Mouse (Mus musculus) spleen, postnatal 14 days (tissue): ENCODE results near the gene Srrt.

Experiments used
- DNase-seq, 2 experiments: peaks; one replicate each; pipeline ENCODE4 v3.0.0; 2021 to 2022; ENCODE audit warnings: low spot score in 2 of 2

Gene Srrt

DNA sequence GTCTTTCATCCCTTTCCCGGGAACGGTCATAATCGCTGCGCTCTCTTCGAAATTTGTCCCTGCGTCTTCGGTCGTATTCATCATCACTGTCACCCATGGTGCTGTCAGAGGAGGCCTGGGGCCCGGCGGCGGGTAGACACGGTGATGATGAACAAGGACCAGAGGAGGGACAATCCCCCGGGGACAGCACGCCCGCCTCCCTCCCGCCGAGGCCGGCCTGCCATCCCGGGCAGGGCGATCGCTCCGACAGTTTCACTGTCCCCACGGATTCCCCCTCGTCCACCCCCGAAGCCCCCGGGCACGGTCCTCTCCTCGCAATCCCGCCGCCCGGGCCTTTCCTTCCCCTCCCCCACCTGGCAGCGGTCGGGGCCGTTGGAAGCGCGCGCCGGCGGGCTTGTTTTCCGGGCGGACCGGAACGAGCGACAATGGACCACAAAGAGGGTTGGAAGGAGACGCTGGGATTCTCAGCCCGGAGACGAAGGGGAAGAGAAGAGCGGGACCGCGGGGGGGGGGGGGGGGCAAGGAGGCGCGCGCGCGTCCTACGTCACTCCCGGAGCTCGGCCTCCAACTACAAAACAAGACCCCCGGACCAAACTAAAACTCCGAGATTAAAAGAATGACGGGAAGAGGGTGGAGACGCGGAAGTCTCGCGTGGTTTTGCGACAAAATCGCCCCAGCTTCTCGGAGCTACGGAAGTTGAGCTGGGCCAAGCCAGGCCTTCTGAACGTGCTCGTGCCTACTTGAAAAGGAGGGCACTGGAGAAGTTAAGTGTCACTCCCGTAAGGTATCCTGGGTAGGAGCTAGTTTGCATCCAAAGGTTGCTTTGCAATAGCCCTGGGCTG, at the start of gene Srrt:
Gene Srrt (minus strand): TSS at position 604 of the 842 bp plus-strand sequence.
- peak; percentile 73 to 81 for DNase-seq

DNA sequence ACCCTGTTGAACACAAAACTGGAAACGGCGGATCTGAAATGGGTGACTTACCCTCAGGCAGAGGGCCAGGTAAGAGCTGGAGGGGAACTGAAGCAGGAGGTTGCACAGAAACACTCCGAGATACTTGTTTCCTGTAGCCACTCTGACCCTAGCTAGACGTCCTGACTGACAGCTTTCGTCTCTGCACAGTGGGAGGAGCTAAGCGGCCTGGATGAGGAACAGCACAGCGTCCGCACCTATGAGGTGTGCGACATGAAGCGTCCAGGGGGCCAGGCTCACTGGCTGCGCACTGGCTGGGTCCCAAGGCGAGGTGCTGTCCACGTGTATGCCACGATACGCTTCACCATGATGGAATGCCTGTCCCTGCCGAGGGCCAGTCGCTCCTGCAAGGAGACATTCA, 46.6 kb upstream of the Srrt start:
- no peak for DNase-seq

DNA sequence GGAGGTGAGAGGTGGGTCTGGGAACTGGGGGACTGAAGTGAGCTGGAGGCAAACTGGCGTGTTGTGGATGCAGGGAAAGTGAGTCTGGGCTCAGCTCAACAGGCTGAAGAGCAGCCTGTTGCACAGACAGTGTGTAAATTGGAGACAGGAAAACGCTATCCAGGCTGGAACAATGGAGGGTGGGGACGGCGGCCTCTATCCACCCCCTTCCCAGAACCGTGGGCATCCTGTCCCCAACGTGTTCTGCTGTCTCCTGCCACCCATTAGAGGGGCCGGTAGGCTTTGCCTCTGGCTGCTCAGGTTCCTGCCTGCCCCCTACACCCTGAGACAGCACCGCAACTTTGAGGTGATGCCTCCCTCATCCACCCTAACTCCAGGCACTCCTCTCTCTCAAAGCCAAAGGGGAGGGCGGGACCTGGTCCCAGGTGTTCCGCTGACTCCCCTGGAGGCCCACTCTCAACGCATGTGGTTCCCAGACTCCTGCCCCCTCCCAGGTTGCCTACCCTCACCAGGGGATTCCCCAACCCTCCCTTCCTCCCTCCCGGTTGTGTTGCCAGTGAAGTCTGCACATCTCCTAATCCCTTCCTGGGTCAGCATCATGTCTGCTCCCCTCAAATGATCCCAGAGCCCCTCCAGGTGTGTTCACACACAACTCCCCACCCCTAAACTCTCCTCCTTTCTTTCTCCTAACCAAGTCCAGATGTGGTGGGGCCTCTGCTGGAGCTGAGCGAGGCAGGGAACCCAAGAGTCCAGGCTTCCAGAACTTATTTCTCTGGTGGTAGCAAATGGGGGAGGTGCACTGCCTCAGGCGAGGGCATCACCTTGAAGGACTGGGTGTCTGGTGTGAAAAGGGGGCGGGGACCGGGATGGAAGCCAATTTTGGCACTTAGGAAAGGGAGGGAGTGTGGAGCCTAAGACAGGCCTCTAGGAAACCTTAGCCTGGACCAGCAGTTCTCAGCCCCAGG, 44.8 kb upstream of the Srrt start:
- no peak for DNase-seq

DNA sequence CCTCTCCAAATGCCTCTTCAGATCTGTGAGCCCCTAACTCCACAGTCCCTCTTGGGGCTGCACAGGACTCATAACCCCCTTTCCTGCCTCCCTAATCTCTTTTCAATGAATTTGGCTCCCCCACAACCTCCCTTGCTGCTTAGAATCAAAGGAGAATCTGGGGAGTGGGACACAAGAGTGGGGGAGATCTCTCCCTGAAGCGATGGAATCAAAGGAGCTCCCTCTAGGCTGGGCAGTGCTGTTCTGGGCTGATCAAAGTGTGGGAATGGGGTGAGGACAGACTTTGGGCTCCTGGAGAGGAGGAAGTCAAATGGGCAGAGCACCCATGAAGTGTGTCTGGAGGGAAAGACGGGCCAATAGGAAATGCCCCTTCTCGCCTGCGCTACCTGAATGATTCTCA, 43.9 kb upstream of the Srrt start:
- no peak for DNase-seq

DNA sequence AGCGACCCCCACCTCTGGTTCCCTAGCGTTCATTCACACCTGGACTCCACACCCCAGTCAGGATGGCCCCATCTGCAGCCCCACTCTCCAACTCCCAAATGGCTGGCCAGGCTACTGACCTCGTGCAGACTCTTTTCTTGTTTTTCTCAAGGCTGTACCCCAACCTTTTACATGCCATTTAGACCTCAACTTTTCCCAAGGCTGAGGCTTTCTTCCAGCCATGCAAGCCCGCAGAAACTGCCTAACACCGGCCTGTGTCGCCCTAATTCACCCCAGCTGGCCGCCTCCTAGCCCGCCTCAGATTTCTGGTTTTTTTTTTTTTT, 43.5 kb upstream of the Srrt start:
- DNase-seq: no peak

DNA sequence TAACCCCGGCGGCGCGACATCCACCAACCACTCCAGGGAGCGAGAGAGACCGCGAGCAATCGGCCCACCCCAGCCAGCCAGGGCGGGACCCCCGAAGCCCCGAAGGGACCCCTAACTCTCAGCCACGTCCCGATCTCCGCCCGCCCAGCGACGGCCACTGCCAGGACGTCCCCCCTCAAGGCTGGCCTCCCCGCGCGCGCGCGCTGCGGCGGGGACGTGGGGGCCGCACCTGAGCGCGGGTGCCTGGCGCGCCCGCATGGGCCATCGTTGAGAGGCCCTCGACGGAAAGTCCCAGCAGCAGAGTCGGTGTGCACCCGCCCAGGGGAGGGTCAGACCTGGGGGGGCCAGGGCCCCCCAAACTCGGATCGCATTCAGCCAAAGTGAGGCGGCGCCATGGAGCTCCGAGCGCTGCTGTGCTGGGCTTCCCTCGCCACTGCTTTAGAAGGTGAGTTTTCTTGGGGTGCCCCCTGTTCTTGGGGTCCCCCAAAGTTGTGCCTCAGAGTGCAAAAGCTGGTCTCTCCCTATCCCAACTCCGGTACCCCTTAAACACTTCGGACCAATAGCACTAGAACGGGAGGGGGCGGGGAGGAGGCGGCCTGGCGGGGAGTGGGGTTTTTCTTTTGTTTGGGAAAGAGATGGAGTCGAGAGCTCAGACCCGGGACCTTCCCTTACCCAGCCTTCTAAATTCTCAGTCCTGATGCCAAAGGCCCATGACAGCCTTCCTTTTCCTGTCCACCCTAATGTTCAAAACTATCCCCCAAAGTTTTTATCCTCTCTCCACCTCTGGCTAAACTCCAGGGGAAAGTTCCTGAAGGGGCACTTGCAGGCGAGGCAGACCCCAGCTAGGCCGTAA, 43.0 kb upstream of the Srrt start:
- no peak for DNase-seq

DNA sequence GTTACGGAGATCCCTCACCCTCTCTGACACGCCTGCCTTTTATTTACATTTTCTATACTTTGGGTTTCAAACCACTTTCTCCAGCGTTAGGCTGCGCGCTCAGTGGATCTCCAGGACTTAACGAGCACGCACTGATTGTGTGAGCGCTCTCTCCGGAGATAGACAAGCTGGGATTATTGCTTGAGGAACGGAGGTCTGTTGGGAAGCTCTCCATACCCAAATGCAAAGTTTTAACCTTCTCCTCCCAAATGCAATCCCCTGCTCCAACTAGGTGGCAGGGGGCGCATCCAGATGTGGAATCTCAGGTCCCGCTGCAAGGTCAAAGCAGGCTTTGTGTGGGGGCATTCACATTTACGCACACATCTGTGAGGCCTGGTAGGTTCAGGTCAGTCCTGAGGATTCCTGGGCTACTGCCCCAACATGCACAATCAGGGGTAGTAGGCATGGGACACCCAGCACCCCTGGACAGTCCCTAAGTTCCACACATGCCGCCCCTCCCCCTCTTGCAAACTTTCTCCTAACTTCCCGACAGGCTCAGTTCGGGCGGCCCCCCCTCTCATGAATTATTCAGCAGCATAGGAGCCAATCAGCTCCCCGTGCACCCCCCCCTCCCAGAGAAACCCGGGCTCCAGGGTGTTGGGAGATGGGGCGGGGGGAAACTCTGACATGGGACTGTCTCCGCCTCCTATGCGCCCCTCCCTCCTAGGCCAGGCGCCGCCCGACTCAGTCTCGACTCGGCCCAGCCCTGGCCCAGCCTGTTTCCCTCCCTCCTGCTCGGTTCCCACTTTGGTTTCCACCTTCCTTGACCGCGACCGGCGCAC, 42.1 kb upstream of the Srrt start, which contains the start of gene Ephb4:
Gene Ephb4 (plus strand): TSS at position 726 of the 821 bp plus-strand sequence.
- peak in 1 of 2 experiments; percentile 7 for DNase-seq

DNA sequence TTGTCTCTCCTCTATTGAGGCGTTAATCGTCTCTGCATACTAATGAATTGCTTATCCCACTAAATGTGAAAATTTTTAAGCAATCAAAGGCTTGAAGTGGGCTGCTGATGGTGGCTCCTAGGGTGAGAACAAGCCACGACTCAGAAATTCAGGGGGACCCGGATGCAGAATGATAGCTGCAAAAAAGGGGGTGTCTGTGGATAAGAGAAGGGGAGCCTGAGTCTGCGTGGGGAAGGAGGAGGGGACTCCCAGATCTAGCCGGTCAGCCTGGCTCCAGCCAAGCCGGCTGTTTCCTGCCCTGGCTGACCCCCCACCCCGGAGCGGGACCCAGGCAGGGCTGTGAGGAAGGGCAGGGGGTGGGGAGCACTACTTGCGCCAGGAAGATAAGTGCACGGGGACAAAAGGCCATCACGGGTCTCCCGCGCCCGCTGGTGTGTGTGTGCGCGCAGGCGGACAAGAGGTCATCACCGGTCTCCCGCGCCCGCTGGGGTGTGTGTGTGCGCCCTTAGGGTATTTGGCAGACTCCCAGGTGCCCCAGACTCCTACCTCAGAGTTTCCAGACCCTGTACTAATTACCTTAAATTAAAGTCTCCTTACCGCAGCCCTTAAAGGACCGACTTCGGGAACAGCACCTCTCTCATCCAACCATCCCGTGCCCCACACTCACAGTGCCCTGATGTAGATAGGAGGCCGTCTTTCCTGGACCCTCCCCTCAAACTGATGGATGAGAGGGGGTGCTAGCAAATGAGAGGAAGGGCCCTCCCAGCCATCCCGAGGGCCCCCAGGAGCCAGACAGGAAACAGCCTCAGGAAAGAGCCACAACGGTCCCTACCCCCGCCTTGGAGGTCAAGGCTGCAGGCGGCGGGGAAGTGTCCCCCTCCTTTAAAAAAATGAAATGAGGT, 41.3 kb upstream of the Srrt start:
- no peak for DNase-seq

DNA sequence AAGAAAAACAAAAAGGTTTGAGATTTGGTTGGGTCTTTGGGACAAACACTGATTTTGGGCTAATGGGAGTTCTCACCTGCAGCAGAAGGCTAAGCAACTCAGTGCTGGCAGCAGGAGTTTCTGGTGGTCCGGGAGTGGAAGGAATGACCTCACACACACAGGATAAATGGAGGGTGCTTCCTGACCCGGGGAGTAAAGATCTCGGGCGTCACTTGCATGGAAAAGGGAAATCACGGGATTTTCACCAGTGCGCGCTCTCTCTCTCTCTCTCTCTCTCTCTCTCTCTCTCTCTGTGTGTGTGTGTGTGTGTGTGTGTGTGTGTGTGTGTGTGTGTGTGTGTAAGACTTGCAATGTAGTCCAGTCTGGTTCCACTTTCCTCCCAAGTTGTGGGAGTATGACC, 40.4 kb upstream of the Srrt start:
- no peak for DNase-seq

DNA sequence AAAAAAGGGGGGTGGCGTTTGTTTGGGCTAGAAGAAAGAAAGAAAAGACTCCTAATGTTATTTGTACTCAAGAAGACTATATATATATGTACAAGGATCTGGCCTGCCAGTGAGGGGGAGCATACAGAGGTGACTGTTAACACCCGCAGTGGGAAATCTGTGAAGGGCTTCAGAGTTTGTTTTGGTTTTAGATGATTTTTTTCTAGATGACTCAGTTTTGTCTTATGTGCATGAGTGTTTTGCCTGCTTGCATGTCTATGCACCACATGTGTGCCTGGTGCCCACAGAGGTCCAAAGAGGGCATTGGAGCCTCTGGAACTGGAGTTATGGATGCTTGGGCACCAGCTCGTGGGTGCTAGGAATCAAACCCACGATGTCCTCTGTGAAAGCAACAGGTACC, 39.5 kb upstream of the Srrt start:
- DNase-seq: no peak

DNA sequence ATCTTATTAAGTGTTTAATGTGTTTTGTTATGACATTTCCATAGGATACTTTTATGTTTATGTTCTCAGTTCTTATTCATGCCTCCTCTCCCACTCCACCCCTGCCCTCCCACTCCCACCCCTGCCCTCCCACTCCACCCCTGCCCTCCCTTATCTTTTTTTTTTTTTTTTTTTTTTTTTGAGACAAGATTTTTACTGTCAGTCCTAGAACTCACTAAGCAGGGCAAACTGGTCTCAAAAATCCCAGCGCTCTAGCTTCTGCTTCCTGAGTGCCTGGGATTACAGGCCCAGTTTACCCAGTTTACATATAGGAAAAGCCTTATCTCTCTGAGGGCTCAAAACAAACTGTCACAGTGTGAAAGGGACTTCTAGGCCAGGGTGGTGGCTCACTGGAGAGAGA, 38.9 kb upstream of the Srrt start:
- no peak for DNase-seq

DNA sequence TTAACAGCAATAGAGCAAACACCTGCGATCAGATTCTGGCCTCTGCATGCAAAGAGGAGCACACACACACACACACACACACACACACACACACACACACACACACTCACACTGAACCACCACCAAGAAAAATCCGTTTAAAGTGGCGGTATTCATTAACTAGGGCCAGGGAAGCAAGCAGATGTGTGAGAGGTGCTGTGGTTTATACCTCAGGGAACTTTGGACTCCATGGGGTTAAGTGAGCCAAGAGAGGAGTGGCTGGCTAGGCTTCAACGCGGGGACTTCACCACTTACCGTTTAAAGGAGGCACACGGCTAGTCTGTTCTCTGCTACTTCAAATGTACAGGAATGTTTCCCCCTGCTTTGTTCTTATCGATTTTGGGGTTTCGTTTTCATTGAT, 38.3 kb upstream of the Srrt start:
- no peak for DNase-seq

DNA sequence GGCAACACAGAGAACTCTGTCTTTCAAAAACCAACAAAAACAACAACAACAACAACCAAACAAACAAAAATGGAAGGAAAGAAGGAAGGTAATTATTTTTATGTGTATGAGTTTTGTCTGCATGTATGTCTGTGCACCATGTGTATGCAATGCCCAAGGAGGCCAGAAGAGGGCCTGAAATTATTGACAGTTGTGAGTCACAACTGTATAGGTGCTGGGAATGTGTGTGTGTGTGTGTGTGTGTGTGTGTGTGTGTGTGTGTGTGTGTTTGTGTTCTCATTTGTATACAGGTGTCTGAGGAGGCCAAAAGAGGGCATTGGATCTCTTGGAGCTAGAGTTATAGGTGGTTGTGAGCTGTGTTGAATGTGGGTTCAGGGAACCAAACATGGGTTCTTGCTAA, 36.4 kb upstream of the Srrt start:
- DNase-seq: no peak

DNA sequence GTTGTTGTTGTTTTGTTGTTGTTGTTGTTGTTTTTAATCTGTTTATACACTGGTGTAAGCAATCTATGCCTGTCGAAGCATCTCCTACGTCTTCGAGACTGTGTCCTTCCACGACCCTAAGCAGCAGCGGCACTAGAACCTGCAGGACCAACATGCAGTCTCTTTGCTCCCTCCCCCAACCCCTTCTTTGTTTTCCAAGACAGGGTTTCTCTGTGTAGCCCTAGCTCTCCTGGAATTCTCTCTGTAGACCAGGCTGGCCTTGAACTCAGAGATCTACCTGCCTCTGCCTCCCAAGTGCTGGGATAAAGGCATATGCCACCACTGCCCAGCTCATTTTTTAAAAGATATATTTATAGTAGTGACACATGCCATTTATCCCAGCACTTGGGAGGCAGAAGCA, 35.9 kb upstream of the Srrt start:
- no peak for DNase-seq

DNA sequence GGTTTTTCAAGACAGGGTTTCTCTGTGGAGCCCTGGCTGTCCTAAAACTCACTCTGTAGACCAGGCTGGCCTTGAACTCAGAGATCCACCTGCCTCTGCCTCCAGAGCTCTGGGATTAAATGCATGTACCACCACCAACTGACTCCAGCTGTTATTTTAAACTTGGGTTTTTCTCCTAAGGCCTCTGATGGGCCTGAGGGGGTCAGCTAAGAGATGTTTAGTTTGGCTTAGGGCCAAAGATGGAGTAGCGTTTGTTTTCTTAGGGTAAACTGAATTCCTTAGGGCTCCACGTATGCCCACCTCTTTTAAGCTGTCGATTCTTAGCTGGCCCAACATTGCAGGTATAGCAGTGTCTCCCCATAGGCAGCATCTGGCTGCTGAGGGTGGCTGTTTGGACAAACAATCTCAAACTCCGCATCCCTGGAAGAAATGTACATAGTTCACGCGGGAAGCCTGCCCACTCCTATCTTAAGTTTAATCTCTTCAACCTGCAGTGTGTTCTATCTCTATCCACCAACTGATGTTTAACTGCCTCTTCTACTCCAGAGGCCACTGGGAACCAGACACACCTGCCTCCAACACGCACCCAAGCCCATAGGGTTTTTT, 35.0 kb upstream of the Srrt start:
- DNase-seq: no peak

DNA sequence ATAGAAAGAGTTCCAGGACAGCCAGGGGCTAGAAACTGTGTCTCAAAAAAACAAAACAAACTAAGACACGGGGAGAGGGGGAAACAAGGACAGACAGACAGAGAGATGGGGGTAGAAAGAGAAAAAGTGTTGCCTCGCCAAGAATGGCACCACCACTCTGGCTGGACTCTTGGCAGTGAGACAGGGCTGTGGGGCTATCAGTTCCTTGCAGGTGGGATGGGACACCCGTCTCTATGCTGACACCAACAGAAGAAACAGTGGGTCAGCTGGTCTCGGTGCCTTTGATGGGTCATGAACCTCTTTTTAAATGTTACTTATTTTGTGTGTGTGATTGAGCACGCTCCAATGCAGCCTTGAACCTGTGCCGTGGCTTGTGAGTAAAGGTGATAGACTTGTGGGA, 32.7 kb upstream of the Srrt start:
- peak in 1 of 2 experiments; percentile 19 for DNase-seq

DNA sequence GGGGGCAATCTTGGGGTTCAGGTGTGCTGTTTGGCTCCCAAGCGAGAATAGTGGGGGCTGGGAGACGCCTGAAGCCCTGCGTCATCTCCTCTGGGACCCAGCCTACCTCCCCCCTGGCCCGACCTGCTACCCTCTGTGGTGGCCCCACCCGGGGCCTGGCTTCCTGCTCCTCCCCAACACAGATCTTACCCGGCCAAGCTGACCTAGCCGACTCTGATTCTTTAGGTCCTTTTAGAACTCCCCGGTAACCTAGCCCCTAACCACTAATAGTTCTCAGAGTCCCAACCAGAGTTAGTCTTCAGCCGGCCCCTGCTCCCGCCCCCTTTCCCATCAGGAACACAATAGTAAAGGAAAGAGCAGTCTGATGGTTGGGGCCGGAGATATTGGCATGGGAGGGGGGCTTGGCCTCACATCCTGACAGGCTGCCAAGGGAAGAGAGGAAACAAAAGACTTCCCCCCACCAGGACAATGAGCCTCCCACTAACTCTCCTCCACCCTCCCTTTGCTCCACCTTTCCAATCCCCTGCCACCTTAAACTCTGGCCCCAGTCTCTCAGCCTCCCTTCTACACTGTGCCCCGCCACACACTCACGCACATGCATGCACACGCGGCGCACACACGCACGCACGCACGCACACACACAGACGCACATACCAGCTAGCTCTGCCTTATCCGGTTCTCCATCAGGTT, 32.0 kb upstream of the Srrt start:
- DNase-seq: no peak

DNA sequence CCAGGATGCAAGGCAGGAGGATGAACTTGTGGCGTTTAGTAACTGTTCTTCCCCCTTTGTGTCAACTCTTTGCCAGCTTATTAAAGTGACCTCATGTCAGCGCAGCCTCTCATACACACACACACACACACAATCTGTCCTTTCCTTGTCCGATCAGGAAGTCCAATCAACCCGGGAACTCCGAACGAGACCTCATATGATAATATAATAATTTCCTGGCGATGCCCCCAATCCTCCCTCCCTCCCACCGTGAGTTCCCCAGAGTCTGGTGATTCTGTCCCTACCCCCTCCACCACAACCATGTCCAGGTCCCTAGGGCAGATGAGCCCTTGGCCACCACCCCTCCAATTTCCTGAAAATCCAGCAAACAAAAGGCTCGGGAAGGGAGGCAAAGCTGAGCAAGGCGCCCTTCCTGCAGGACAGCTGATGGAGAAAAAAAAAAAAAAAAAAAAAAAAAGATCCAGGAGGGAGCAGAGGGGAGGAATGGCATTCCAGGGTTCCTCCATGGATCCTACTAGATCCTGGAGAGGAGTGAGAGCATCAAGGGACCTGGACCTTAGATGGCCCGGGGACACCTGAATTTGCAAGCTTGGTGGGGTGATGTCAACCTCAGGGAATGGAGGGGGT, 31.3 kb upstream of the Srrt start:
- no peak for DNase-seq
